In the genomic region with DNA sequence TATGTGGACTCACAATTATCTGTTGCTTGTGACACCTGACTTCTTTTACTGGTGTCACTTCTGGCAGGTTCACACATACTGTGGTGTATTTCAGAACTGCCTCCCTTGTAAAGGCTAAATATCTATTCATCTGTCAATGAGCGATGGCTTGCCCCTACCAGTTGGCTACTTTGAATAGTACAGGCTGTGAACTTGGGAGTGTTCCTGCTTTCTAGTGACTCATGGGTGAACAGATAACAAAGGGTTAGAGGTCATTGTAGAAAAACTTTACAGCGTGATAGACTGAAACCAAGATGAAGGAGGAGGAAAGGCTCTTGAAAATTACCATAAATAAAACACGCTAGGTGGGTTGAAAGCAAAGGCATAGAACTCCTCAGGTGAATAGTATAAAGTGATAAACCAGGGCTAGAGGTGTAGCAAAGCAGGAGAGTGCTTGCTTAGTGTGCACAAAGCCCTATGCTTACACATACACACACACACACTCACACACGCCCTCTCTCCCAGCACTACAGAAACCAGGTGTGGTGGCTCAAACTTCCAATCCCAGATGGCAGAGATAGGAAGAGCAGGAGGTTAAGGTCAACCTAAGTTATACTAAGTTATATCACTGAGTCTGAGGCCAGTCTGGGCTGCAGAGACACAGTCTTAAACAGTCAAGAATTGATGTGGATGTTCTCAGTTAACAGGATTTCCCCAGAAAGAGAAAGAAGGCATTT, we compare ENCODE assay signal across 23 mouse cellular contexts.
DNase-seq lines count a peak whose midpoint lies in the region; ATAC-seq and TF ChIP-seq lines count a peak whose summit lies in the region.
"Had no signal": no experiment of that assay in that cellular context is flagged by ENCODE, and none has a peak within 500 bp of the region (broad histone marks: within the 10 kb centered on the region; RNA-seq: fewer than 3 reads in every experiment).

No protein-coding gene starts in this region.

- no peak overlapping the region for H3K27ac ChIP-seq in liver, adult 2 months (replicated peaks; ENCODE audit: insufficient read depth, low read depth, low read length)
- peak overlapping the region; percentile 89 for H3K27ac ChIP-seq in lung, postnatal 0 days (ENCODE audit: low read length)
- H3K27ac ChIP-seq in small intestine, adult 2 months (ENCODE audit: insufficient read depth, low read depth, low read length), result peak overlapping the region; percentile 99
- H3K27ac ChIP-seq: hindbrain, embryonic 10.5 days; hindbrain, embryonic 15.5 days; kidney, embryonic 15.5 days; liver, embryonic 13.5 days; midbrain, embryonic 10.5 days had no signal

- no peak overlapping the region for H3K9ac ChIP-seq in liver, adult 2 months (ENCODE audit: low read depth, low read length)
- H3K9ac ChIP-seq in lung, postnatal 0 days (replicated peaks; ENCODE audit: low read depth), result no peak overlapping the region
- H3K9ac ChIP-seq: hindbrain, embryonic 15.5 days; kidney, embryonic 15.5 days; liver, embryonic 13.5 days had no signal

- no peak for TF ChIP-seq EP300 in lung, postnatal 0 days (IDR thresholded peaks at IDR 0.05)

- no peaks in the 10 kb centered on the region for H3K79me2 ChIP-seq in liver, adult 2 months (ENCODE audit: control insufficient read depth, insufficient read depth, low read length)

- H3K9me3 ChIP-seq in lung, postnatal 0 days (ENCODE audit: low read length), result no peaks in the 10 kb centered on the region
- H3K9me3 ChIP-seq: hindbrain, embryonic 10.5 days; hindbrain, embryonic 15.5 days; kidney, embryonic 15.5 days; liver, embryonic 13.5 days; midbrain, embryonic 10.5 days had no signal

- TF ChIP-seq CTCF in liver, adult 2 months (IDR thresholded peaks at IDR 0.05; ENCODE audit: low read depth, low read length), result no peak
- no peak for TF ChIP-seq CTCF in lung, postnatal 0 days (IDR thresholded peaks at IDR 0.05)
- no peak for TF ChIP-seq CTCF in small intestine, adult 2 months (IDR thresholded peaks at IDR 0.05; ENCODE audit: extremely low read depth, insufficient read length, insufficient replicate concordance, low read depth, low read length)

- TF ChIP-seq POLR2A in liver, adult 2 months (IDR thresholded peaks at IDR 0.05; ENCODE audit: extremely low read depth, insufficient read depth, low read length), result no peak
- TF ChIP-seq POLR2A in small intestine, adult 2 months (IDR thresholded peaks at IDR 0.05; ENCODE audit: low read depth, low read length), result no peak

- 36% methylated on average over 4 of the region's 4 CpGs for WGBS in liver, adult 2 months
- 51% methylated on average over 4 of the region's 4 CpGs for WGBS in lung, postnatal 0 days
- 29% methylated on average over 4 of the region's 4 CpGs for WGBS in small intestine, adult 2 months

- no peaks in the 10 kb centered on the region for H3K27me3 ChIP-seq in liver, adult 2 months (ENCODE audit: control insufficient read depth, insufficient read depth, low read length)
- no peaks in the 10 kb centered on the region for H3K27me3 ChIP-seq in lung, postnatal 0 days (replicated peaks; ENCODE audit: insufficient read depth, low read length)
- no peaks in the 10 kb centered on the region for H3K27me3 ChIP-seq in small intestine, adult 2 months (ENCODE audit: control insufficient read depth, insufficient read depth, low read length)
- H3K27me3 ChIP-seq: hindbrain, embryonic 15.5 days had no signal

- H3K4me3 ChIP-seq in liver, adult 2 months (ENCODE audit: insufficient read depth, low read depth, low read length), result no peak overlapping the region
- no peak overlapping the region for H3K4me3 ChIP-seq in lung, postnatal 0 days (ENCODE audit: low read depth, low read length)
- no peak overlapping the region for H3K4me3 ChIP-seq in small intestine, adult 2 months (ENCODE audit: low read depth, low read length)
- H3K4me3 ChIP-seq: hindbrain, embryonic 10.5 days; hindbrain, embryonic 15.5 days; kidney, embryonic 15.5 days; liver, embryonic 13.5 days; midbrain, embryonic 10.5 days had no signal

- no peak for ATAC-seq in lung, postnatal 0 days
- ATAC-seq: forebrain, embryonic 14.5 days; inflammation-experienced regulatory T-cells, adult 6 months; midbrain, embryonic 16.5 days had no signal

- peaks cover 16% of the 10 kb centered on the region for H3K4me1 ChIP-seq in liver, adult 2 months (ENCODE audit: control insufficient read depth, insufficient read depth, low read length)
- peaks cover 5% of the 10 kb centered on the region; the same call in 1 of the 2 replicates for H3K4me1 ChIP-seq in lung, postnatal 0 days (ENCODE audit: insufficient read depth, low read depth, low read length)
- peaks cover 31% of the 10 kb centered on the region for H3K4me1 ChIP-seq in small intestine, adult 2 months (ENCODE audit: control insufficient read depth, insufficient read depth, insufficient read length, low read length)

- no peaks in the 10 kb centered on the region for H3K36me3 ChIP-seq in liver, adult 2 months (ENCODE audit: control insufficient read depth, insufficient read depth, low read length)
- H3K36me3 ChIP-seq in lung, postnatal 0 days (ENCODE audit: insufficient read depth, low read length), result no peaks in the 10 kb centered on the region
- no peaks in the 10 kb centered on the region for H3K36me3 ChIP-seq in small intestine, adult 2 months (ENCODE audit: control insufficient read depth, insufficient read depth, low read length)
- H3K36me3 ChIP-seq: hindbrain, embryonic 10.5 days; hindbrain, embryonic 15.5 days; kidney, embryonic 15.5 days; liver, embryonic 13.5 days; midbrain, embryonic 10.5 days had no signal

- no peak overlapping the region for H3K4me2 ChIP-seq in lung, postnatal 0 days (replicated peaks; ENCODE audit: low read depth, low read length)
- H3K4me2 ChIP-seq: hindbrain, embryonic 15.5 days; kidney, embryonic 15.5 days; liver, embryonic 13.5 days had no signal

- peak; percentile 83 for DNase-seq in liver, adult 2 months (ENCODE audit: extremely low read depth, low read depth, low spot score)
- DNase-seq in liver, result no peak
- DNase-seq in lung, postnatal 0 days (ENCODE audit: low spot score), result peak; percentile 21
- DNase-seq in lung, adult 18-20 months, result no peak
- DNase-seq in cerebellum, postnatal 25 days, result no peak
- DNase-seq in thymus, postnatal 14 days, result no peak
- DNase-seq: B cell, adult 2 months; cerebellum, adult 2 months; cerebellum, postnatal 14 days; gastrocnemius, postnatal 14 days; heart, postnatal 14 days; kidney, postnatal 25 days; liver, embryonic 13.5 days; lung, postnatal 14 days; right cerebral cortex, adult 18-20 months had no signal

Comparison
In these comparisons a context has a peak if more than half of its experiments do, and no peak if none do; other contexts are left out.
1. DNase-seq: peak in liver, adult 2 months (single experiment) and lung, postnatal 0 days (single experiment); none in liver (single experiment), lung, adult 18-20 months (0 of 2), cerebellum, postnatal 25 days (0 of 2) and thymus, postnatal 14 days (single experiment).